19 mouse cellular contexts compared by ENCODE assay signal in genomic region chr11:48989981-48990380, GRCm38 (mm10). TPM values are rescaled to one million over a fixed set of nuclear protein-coding genes. Genes with fewer than 3 reads are reported as not detected.
DNase-seq lines count a peak whose midpoint lies in the region; ATAC-seq and TF ChIP-seq lines count a peak whose summit lies in the region.
"Not testable (repeated sequence)": the region's sequence is repeated elsewhere in the genome, so short reads cannot be mapped to it uniquely, and the experiment has no call there.
"Had no signal": no experiment of that assay in that cellular context is flagged by ENCODE, and none has a peak within 500 bp of the region (broad histone marks: within the 10 kb centered on the region; RNA-seq: fewer than 3 reads in every experiment).

No protein-coding gene starts in this region.

- not testable (repeated sequence) for H3K27me3 ChIP-seq in liver, postnatal 0 days (ENCODE audit: insufficient read depth, low read length)

- H3K27ac ChIP-seq in liver, postnatal 0 days (ENCODE audit: low read depth) = not testable (repeated sequence)

- TF ChIP-seq CTCF in liver, postnatal 0 days (IDR thresholded peaks at IDR 0.05; ENCODE audit: low read depth) = not testable (repeated sequence)

- not testable (repeated sequence) for H3K9me3 ChIP-seq in liver, postnatal 0 days (ENCODE audit: low read length)

- H3K4me2 ChIP-seq in liver, postnatal 0 days (ENCODE audit: low read depth, low read length) = peak overlapping the region; percentile 26; the same call in 1 of the 2 replicates

- H3K36me3 ChIP-seq in liver, postnatal 0 days (replicated peaks; ENCODE audit: insufficient read depth, low read length) = not testable (repeated sequence)

- H3K4me3 ChIP-seq in liver, postnatal 0 days (ENCODE audit: low read depth, low read length) = not testable (repeated sequence)

- 76% methylated on average over 2 of the region's 2 CpGs for WGBS in liver, postnatal 0 days (ENCODE audit: insufficient replicate concordance)

- not testable (repeated sequence) for H3K9ac ChIP-seq in liver, postnatal 0 days (replicated peaks)

- ATAC-seq in activated CD4-positive, CD25-positive, alpha-beta regulatory T cell, adult 4 months = peak; percentile 67
- ATAC-seq in common myeloid progenitor, adult 5-6 weeks (replicated peaks; ENCODE audit: low read depth, poor library complexity, severe bottlenecking) = peak; percentile 39; the same call in 1 of the 2 replicates
- ATAC-seq in erythroid progenitor cell, adult 5-6 weeks (replicated peaks; ENCODE audit: low FRiP score, poor library complexity, severe bottlenecking) = peak; percentile 55; the same call in 1 of the 2 replicates
- peak; percentile 46 for ATAC-seq in liver, postnatal 0 days
- ATAC-seq in megakaryocyte-erythroid progenitor cell, adult 5-6 weeks (replicated peaks; ENCODE audit: low FRiP score, low TSS enrichment, poor library complexity, severe bottlenecking) = peak; percentile 77

- DNase-seq in CD4-positive, CD25-positive, alpha-beta regulatory T cell, adult 2 months (ENCODE audit: low read depth, low spot score) = peak; percentile 18
- DNase-seq in induced T-regulatory cell, adult 2 months (ENCODE audit: low read depth) = peak; percentile 42
- not testable (repeated sequence) for DNase-seq in liver, postnatal 0 days

- peaks cover 11% of the 10 kb centered on the region for H3K4me1 ChIP-seq in liver, postnatal 0 days (ENCODE audit: insufficient read depth)

- TF ChIP-seq EP300 in liver, postnatal 0 days (IDR thresholded peaks at IDR 0.05; ENCODE audit: low read depth) = not testable (repeated sequence)

RNA-seq across cellular contexts. Expression of gene Gm12185, which starts 2.0 kb away (rescaled TPM):
- polyA plus RNA-seq in activated CD4-positive, CD25-positive, alpha-beta regulatory T cell, adult 4 months (2017; shearing (Covaris generic)) = 1 to 10 TPM; 4.9 to 7.3 TPM
- total RNA-seq in common myeloid progenitor, adult 5-6 weeks (2017) = 1.2 and 6.7 TPM in 2 replicates
- 1.1 TPM in 1 of 2 replicates, not detected in the other for total RNA-seq in erythroid progenitor cell, adult 5-6 weeks (2015; ENCODE audit: low replicate concordance)
- total RNA-seq in erythroid progenitor cell, adult 5-6 weeks (2017; ENCODE audit: low replicate concordance) = not detected in 2 replicates
- 0.05 TPM in 1 of 2 replicates, not detected in the other for polyA plus RNA-seq in liver, postnatal 0 days (2015; fragmentation: Nextera tagmentation; extraction: Ambion mirVana)
- 0.04 TPM in 1 of 2 replicates, not detected in the other for total RNA-seq in megakaryocyte-erythroid progenitor cell, adult 5-6 weeks (2014; fragmentation: Nextera tagmentation)
- 26.5 and 30.5 TPM in 2 replicates for total RNA-seq in megakaryocyte-erythroid progenitor cell, adult 5-6 weeks (2017)
- polyA plus RNA-seq: embryonic facial prominence, embryonic 11.5 days; embryonic facial prominence, embryonic 13.5 days; embryonic facial prominence, embryonic 15.5 days; forebrain, embryonic 10.5 days; forebrain, embryonic 12.5 days; forebrain, embryonic 14.5 days; forebrain, embryonic 16.5 days; G1E had no signal

RNA-seq across cellular contexts. Expression of gene Tgtp1, which starts 4.0 kb away (rescaled TPM):
- polyA plus RNA-seq in activated CD4-positive, CD25-positive, alpha-beta regulatory T cell, adult 4 months (2017; shearing (Covaris generic)) = 100 to 1,000 TPM; 242 to 299 TPM
- 11.0 and 21.7 TPM in 2 replicates for total RNA-seq in common myeloid progenitor, adult 5-6 weeks (2017)
- total RNA-seq in erythroid progenitor cell, adult 5-6 weeks (2015; ENCODE audit: low replicate concordance) = not detected in 2 replicates
- total RNA-seq in erythroid progenitor cell, adult 5-6 weeks (2017; ENCODE audit: low replicate concordance) = 2.6 and 3.5 TPM in 2 replicates
- 36.5 and 38.9 TPM in 2 replicates for polyA plus RNA-seq in liver, postnatal 0 days (2015; fragmentation: Nextera tagmentation; extraction: Ambion mirVana)
- 0.17 and 0.81 TPM in 2 replicates for total RNA-seq in megakaryocyte-erythroid progenitor cell, adult 5-6 weeks (2014; fragmentation: Nextera tagmentation)
- 5.9 and 15.5 TPM in 2 replicates for total RNA-seq in megakaryocyte-erythroid progenitor cell, adult 5-6 weeks (2017)
- polyA plus RNA-seq: C2C12; embryonic facial prominence, embryonic 11.5 days; embryonic facial prominence, embryonic 13.5 days; forebrain, embryonic 10.5 days; forebrain, embryonic 12.5 days; forebrain, embryonic 14.5 days; forebrain, embryonic 16.5 days had no signal

RNA-seq across cellular contexts. Expression of gene 9930111J21Rik1, which starts 10.8 kb away (rescaled TPM):
- polyA plus RNA-seq in activated CD4-positive, CD25-positive, alpha-beta regulatory T cell, adult 4 months (2017; shearing (Covaris generic)) = 100 to 1,000 TPM; 122 to 166 TPM
- total RNA-seq in common myeloid progenitor, adult 5-6 weeks (2017) = 6.5 and 15.8 TPM in 2 replicates
- 12.2 and 15.5 TPM in 2 replicates for total RNA-seq in erythroid progenitor cell, adult 5-6 weeks (2015; ENCODE audit: low replicate concordance)
- 1.4 and 5.0 TPM in 2 replicates for total RNA-seq in erythroid progenitor cell, adult 5-6 weeks (2017; ENCODE audit: low replicate concordance)
- 0.67 and 1.2 TPM in 2 replicates for polyA plus RNA-seq in liver, postnatal 0 days (2015; fragmentation: Nextera tagmentation; extraction: Ambion mirVana)
- total RNA-seq in megakaryocyte-erythroid progenitor cell, adult 5-6 weeks (2014; fragmentation: Nextera tagmentation) = 0.33 and 1.4 TPM in 2 replicates
- 1.7 TPM in 1 of 2 replicates, not detected in the other for total RNA-seq in megakaryocyte-erythroid progenitor cell, adult 5-6 weeks (2017)

RNA-seq across cellular contexts. Expression of gene Olfr56, which starts 11.3 kb away (rescaled TPM):
- polyA plus RNA-seq in activated CD4-positive, CD25-positive, alpha-beta regulatory T cell, adult 4 months (2017; shearing (Covaris generic)) = under 1 TPM in 1 of 2 experiments, not detected in 1; 0.82 TPM
- total RNA-seq in common myeloid progenitor, adult 5-6 weeks (2017) = 3.0 and 4.1 TPM in 2 replicates
- 1.7 and 3.2 TPM in 2 replicates for total RNA-seq in erythroid progenitor cell, adult 5-6 weeks (2015; ENCODE audit: low replicate concordance)
- 1.5 and 6.1 TPM in 2 replicates for total RNA-seq in erythroid progenitor cell, adult 5-6 weeks (2017; ENCODE audit: low replicate concordance)
- polyA plus RNA-seq in liver, postnatal 0 days (2015; fragmentation: Nextera tagmentation; extraction: Ambion mirVana) = 0.16 and 0.17 TPM in 2 replicates
- total RNA-seq in megakaryocyte-erythroid progenitor cell, adult 5-6 weeks (2014; fragmentation: Nextera tagmentation) = 0.25 and 0.70 TPM in 2 replicates
- 0.38 and 2.4 TPM in 2 replicates for total RNA-seq in megakaryocyte-erythroid progenitor cell, adult 5-6 weeks (2017)
- total RNA-seq: adrenal gland, adult 2 months; adrenal gland, postnatal 25 days; CH12.LX had no signal
- polyA plus RNA-seq: embryonic facial prominence, embryonic 11.5 days; embryonic facial prominence, embryonic 13.5 days; embryonic facial prominence, embryonic 15.5 days; forebrain, embryonic 10.5 days; forebrain, embryonic 12.5 days; forebrain, embryonic 14.5 days; forebrain, embryonic 16.5 days had no signal

RNA-seq across cellular contexts. Expression of gene Psme2b, which starts 44.0 kb away (rescaled TPM):
- polyA plus RNA-seq in activated CD4-positive, CD25-positive, alpha-beta regulatory T cell, adult 4 months (2017; shearing (Covaris generic)) = 100 to 1,000 TPM; 226 to 234 TPM
- total RNA-seq in common myeloid progenitor, adult 5-6 weeks (2017) = 60.6 and 73.1 TPM in 2 replicates
- 6.3 and 13.7 TPM in 2 replicates for total RNA-seq in erythroid progenitor cell, adult 5-6 weeks (2015; ENCODE audit: low replicate concordance)
- 0.90 and 2.6 TPM in 2 replicates for total RNA-seq in erythroid progenitor cell, adult 5-6 weeks (2017; ENCODE audit: low replicate concordance)
- polyA plus RNA-seq in liver, postnatal 0 days (2015; fragmentation: Nextera tagmentation; extraction: Ambion mirVana) = 4.2 and 4.5 TPM in 2 replicates
- total RNA-seq in megakaryocyte-erythroid progenitor cell, adult 5-6 weeks (2014; fragmentation: Nextera tagmentation) = 4.3 and 12.2 TPM in 2 replicates
- 23.3 and 33.0 TPM in 2 replicates for total RNA-seq in megakaryocyte-erythroid progenitor cell, adult 5-6 weeks (2017)
